Mouse (Mus musculus) heart, embryonic 16.5 days (tissue): Measurements from ENCODE around the gene Cbr1. TPM values are rescaled to one million over a fixed set of nuclear protein-coding genes. Genes with fewer than 3 reads are reported as not detected.

ENCODE experiments used
- ATAC-seq: fragments of 200-750 bp; cut with Nextera tagmentation; replicated peaks from 2 replicates; pipeline ENCODE4 v1.8.0; 2017; ENCODE audit warnings: moderate number of reproducible peaks; ENCODE audit not compliant: insufficient read depth, low FRiP score; ENCODE audit errors: extremely low read depth
- H3K27ac ChIP-seq: fragments of 300-500 bp; sonication (generic); 2 replicates; pipeline ENCODE4 v1.5.1; 2014; ENCODE audit warnings: mild to moderate bottlenecking, low read length, control low read depth, moderate library complexity
- H3K27me3 ChIP-seq: fragments of 300-500 bp; sonication (generic); 2 replicates; pipeline ENCODE4 v1.6.1; 2014; ENCODE audit warnings: low read length, mixed read lengths; ENCODE audit not compliant: control insufficient read depth, insufficient read depth
- H3K36me3 ChIP-seq: fragments of 300-500 bp; sonication (generic); 2 replicates; pipeline ENCODE4 v1.6.1; 2014; ENCODE audit not compliant: control insufficient read depth, insufficient read depth
- H3K4me1 ChIP-seq: fragments of 300-500 bp; sonication (generic); 2 replicates; pipeline ENCODE4 v1.6.1; 2014; ENCODE audit warnings: low read length, mixed read lengths; ENCODE audit not compliant: control insufficient read depth, insufficient read depth
- H3K4me2 ChIP-seq: fragments of 300-500 bp; sonication (generic); 2 replicates; pipeline ENCODE4 v1.6.1; 2014; ENCODE audit warnings: low read depth, mild to moderate bottlenecking, control low read depth, low read length
- H3K4me3 ChIP-seq: fragments of 300-500 bp; sonication (generic); 2 replicates; pipeline ENCODE4 v1.5.1; 2014; ENCODE audit warnings: mild to moderate bottlenecking, control low read depth, low read length
- H3K9ac ChIP-seq: fragments of 300-500 bp; sonication (generic); 2 replicates; pipeline ENCODE4 v1.6.1; 2014; ENCODE audit warnings: low read length, control low read depth
- H3K9me3 ChIP-seq: fragments of 300-500 bp; sonication (generic); replicated peaks from 2 replicates; pipeline ENCODE4 v1.6.1; 2016; ENCODE audit warnings: low read length; ENCODE audit not compliant: control insufficient read depth
- WGBS: fragments of 180-500 bp; shearing (Covaris S2); extraction: QIAGEN DNeasy Blood & Tissue Kit; methylation state at CpG from one replicate; pipeline ENCODE4 v1.1.7; 2014; 5-methylcytosine and 5-hydroxymethylcytosine counted together
- polyA plus RNA-seq: library from polyadenylated mRNA; unstranded; fragments of >200 nt; fragmentation: Nextera tagmentation; extraction: Ambion mirVana; gene quantifications from 2 replicates; pipeline ENCODE4 v1.2.1, GENCODE M21; 2015

Cbr1 gene
- polyA plus RNA-seq, 1 experiment from 2014 or later, result 60.2 TPM

DNA sequence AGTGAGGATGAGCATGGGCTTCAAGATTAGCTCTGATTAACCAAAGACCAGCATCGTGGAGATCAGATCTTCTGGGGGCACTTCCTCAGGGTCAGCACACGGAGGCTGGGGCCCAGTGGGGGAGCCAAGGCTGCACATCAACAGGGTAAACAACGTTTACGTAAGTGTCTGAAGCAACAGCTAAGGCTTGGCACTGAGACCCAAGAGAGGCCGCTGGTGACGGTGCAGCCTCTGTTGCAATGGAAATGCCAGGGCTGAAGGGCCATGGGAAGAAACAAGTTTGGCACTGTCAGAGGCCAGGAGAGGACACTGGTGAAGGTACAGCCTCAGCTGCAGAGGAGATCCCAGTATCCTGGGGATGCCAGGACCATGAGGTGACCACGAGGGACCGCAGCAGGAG is 12.2 kb upstream of the Cbr1 start:
- no peaks in the 10 kb centered on the region for H3K27me3 ChIP-seq
- H3K4me2 ChIP-seq, result no peak overlapping the region
- H3K36me3 ChIP-seq, result peaks cover 29% of the 10 kb centered on the region
- H3K9ac ChIP-seq, result no peak overlapping the region
- no peak overlapping the region for H3K4me3 ChIP-seq
- no peak overlapping the region for H3K27ac ChIP-seq
- ATAC-seq, result no peak
- no peaks in the 10 kb centered on the region for H3K9me3 ChIP-seq
- no peaks in the 10 kb centered on the region for H3K4me1 ChIP-seq
- 89% methylated on average over 8 of the region's 8 CpGs for WGBS

DNA sequence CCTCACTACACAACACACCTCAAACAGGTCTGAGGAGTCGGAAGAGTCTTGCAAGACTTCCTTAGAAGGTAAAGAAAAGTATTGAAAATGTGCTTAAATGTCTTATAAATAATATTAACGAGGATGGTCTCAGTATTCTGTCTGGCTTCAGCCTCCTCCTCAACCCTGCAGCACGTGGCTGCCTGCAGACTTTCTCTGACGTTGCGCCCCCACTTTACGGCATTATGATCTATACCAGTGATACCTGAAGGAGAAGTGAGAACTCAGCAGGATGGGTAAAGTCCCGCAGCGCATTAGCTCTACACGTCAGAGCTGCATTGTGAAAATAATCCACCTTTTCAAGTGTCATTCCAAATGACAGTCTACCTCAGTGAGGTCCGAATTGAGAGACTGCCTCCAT is 11.2 kb upstream of the Cbr1 start:
- Histone ChIP-seq H3K4me1 (no peaks in the 10 kb centered on the region), H3K27me3 (no peaks in the 10 kb centered on the region), H3K9me3 (no peaks in the 10 kb centered on the region), H3K9ac (no peak overlapping the region), H3K27ac (no peak overlapping the region), H3K4me3 (no peak overlapping the region), H3K4me2 (no peak overlapping the region), H3K36me3 (peaks cover 30% of the 10 kb centered on the region)
- 92% methylated on average over 10 of the region's 10 CpGs for WGBS
- no peak for ATAC-seq

DNA sequence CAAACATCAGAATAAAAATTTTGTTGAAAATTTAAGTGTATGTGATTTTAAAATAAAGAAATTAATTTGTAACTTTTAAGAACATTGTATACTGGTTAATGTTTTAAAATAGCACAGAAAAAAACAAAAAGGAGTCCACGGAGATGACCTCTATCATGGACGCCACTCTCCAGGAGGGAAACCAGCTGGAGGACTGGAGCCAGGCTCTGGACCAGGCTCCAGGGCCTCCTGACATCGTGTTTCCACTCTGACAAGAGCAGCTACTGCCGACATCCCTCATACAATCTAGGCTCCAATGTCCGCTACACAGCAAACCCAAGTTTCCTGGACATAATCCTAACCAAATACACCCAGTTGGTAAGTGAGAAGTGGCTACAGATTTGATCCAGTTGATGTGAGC is 9.9 kb upstream of the Cbr1 start:
- WGBS, result 78% methylated on average over 5 of the region's 5 CpGs
- Histone ChIP-seq H3K9ac (no peak overlapping the region), H3K9me3 (no peaks in the 10 kb centered on the region), H3K27me3 (no peaks in the 10 kb centered on the region), H3K4me3 (no peak overlapping the region), H3K36me3 (peaks cover 20% of the 10 kb centered on the region), H3K4me1 (no peaks in the 10 kb centered on the region), H3K27ac (no peak overlapping the region), H3K4me2 (no peak overlapping the region)
- no peak for ATAC-seq

DNA sequence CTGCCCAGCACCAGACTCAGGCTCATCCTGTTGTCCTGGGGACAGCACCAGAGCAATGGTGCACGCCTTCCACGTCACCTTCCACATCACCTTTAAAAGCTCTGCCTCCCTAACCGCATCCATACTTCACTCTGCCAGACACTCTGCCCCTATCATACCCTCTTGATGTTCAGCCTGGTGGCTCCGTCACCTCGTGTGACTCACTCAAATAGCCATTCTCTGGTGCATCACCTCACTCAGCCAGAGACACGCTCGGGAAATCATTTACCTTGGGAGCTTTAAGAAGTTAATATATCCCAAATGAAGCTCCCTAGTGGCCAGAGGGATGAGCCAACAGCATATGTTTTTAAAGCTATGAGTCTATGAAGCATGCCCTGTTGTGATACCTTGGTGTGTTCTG is 8.8 kb upstream of the Cbr1 start:
- Histone ChIP-seq H3K4me1 (no peaks in the 10 kb centered on the region), H3K27me3 (no peaks in the 10 kb centered on the region), H3K4me2 (no peak overlapping the region), H3K36me3 (peaks cover 19% of the 10 kb centered on the region), H3K9me3 (no peaks in the 10 kb centered on the region), H3K4me3 (no peak overlapping the region), H3K27ac (no peak overlapping the region), H3K9ac (no peak overlapping the region)
- no peak for ATAC-seq
- 80% methylated on average over 7 of the region's 7 CpGs for WGBS

DNA sequence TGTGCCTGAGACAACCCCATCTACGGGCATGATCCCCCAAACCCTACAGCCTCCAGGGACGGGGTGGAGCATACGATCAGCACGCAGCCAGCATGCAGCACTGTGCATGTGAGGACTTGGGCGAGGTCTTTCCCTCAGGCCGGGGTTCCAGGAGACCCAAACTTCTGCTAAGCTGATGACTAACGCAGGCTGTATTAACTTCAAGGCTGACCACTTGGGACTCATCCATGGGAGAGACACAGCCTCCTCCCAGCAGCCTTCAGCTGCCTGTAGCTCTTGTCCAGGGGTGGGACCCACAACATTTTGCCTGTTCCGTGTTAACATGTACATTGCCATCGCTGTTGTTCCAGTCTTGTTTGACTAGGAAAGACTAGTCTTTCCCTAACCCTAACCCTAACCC is 8.1 kb upstream of the Cbr1 start:
- Histone ChIP-seq H3K4me2 (no peak overlapping the region), H3K27me3 (no peaks in the 10 kb centered on the region), H3K27ac (no peak overlapping the region), H3K4me3 (no peak overlapping the region), H3K4me1 (no peaks in the 10 kb centered on the region), H3K36me3 (peaks cover 19% of the 10 kb centered on the region), H3K9me3 (no peaks in the 10 kb centered on the region), H3K9ac (no peak overlapping the region)
- WGBS, result 88% methylated on average over 9 of the region's 9 CpGs
- no peak for ATAC-seq

DNA sequence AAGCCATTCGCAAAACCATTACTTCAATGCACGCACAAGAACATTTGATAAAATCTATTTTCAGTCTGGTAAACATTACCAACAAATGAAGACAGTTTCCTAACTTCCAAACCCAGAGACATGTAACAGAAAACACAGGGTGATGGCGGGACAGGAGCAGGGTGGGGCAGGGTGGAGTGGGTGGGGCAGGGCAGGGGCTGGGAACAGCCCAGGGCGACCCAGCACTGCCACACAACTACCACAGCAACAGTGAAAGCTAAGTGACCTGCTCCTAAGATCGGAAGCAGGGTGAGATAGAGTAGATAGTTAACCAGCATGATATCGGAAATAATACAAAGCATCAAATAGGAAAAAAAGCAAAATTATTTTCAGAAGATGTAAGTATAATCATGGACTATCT is 6.2 kb upstream of the Cbr1 start:
- Histone ChIP-seq H3K27me3 (no peaks in the 10 kb centered on the region), H3K9ac (no peak overlapping the region), H3K27ac (no peak overlapping the region), H3K4me3 (no peak overlapping the region), H3K36me3 (peaks cover 12% of the 10 kb centered on the region), H3K9me3 (no peaks in the 10 kb centered on the region), H3K4me2 (no peak overlapping the region), H3K4me1 (peaks cover 4% of the 10 kb centered on the region)
- ATAC-seq, result no peak
- 86% methylated on average over 6 of the region's 6 CpGs for WGBS

DNA sequence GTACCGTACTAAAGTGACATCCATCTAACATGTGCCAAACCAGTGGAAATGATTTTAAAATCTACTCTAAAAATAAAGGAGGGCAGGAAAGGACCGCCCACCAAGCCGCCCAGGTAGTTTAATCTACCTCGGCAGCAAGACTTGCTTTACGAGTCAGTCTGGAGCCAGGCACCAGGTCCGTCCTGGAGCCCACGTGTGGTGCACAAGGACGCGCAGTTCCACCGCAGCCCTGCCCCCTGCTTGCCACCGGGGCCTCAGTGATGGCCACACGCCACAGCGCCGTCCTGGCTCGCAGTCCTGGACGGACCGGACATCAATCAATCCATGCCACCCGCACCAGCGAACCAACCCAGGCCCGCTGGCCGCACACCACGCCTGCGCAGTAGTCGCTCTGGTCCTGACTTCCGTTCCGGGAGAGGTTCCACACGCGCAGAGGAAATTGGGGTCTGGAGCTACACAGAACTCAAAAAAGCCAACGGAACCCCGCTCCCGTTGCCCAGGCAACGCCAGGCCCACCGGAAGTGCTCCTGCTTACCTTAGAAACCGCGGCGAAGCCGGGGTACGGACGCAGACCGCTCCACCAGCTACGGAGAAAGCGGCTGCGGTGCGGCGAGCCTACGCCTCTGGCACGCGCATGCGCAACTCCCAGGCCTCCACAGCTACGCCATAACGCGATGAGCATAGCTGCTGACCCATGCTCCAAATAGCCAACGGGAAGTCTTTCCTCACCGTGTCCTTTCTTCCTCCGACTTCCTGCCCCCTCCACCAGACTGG is 2.0 kb upstream of the Cbr1 start, which contains the start of gene Setd4:
TSS of gene Setd4 (minus strand) at position 625 of the 774 bp plus-strand sequence.
- Histone ChIP-seq H3K27me3 (no peaks in the 10 kb centered on the region), H3K27ac (peak within 1 kb of the TSS; percentile 91), H3K4me1 (peaks cover 9% of the 10 kb centered on the region), H3K4me3 (peak within 1 kb of the TSS; percentile 78), H3K36me3 (no peaks in the 10 kb centered on the region; the same call in 1 of the 2 replicates), H3K9me3 (no peaks in the 10 kb centered on the region), H3K4me2 (peak within 1 kb of the TSS; percentile 96), H3K9ac (peak within 1 kb of the TSS; percentile 85)
- ATAC-seq, result peak; percentile 88
- 1% methylated on average over 55 of the region's 55 CpGs for WGBS

DNA sequence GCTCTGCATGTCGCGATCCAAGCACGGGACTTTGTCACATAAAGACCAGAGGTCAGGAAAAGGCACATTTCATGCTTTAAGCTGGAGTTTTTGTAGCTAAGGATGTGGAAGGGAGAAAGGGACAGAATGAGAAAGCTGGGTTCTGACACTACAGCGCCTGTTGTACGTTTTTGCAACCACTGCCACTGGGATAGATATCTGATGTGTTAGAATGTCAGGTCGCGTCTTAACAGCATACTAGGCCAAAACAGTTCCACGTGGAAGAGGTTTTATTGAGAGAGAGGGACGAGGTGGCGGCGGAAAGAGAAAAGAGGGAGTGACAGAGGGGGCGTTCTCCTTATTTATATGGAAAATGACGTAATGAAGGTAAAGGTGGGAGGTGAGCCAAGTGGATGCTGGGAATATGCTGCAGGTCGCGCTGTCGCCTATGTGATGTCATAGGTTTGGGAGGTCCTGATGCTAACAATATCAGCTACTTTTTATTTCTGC is 1.1 kb upstream of the Cbr1 start:
- Histone ChIP-seq H3K4me2 (peak overlapping the region; percentile 96), H3K4me3 (peak overlapping the region; percentile 78), H3K27ac (peak overlapping the region; percentile 91; the same call in 1 of the 2 replicates), H3K4me1 (peaks cover 9% of the 10 kb centered on the region), H3K9ac (peak overlapping the region; percentile 85), H3K27me3 (no peaks in the 10 kb centered on the region), H3K36me3 (no peaks in the 10 kb centered on the region), H3K9me3 (no peaks in the 10 kb centered on the region)
- WGBS, result 5% methylated on average over 16 of the region's 16 CpGs
- no peak for ATAC-seq

DNA sequence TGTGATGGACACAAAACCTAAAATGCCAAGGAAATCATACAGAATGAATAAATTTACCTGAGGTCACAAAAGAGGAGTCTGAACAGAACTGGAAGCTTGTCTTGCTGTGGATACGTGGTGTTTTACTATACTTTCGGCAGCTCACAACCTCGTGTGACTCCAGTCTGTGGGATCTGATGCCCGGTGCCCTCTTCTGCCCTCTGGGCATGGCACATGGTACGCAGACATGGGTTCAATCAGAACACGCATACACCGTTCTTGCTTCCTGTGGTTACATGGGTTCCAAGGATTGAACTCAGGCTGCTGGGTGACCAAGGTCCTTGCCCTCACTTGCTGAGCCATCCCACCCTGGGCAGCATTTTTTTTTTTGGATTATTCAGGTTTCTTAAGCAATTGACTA is 493 bp downstream of the Cbr1 start:
- no peaks in the 10 kb centered on the region for H3K27me3 ChIP-seq
- no peak overlapping the region for H3K27ac ChIP-seq
- no peak overlapping the region for H3K4me3 ChIP-seq
- H3K4me2 ChIP-seq, result no peak overlapping the region
- H3K36me3 ChIP-seq, result peaks cover 3% of the 10 kb centered on the region; the same call in 1 of the 2 replicates
- WGBS, result 84% methylated on average over 7 of the region's 7 CpGs
- H3K9me3 ChIP-seq, result no peaks in the 10 kb centered on the region
- no peak for ATAC-seq
- no peak overlapping the region for H3K9ac ChIP-seq
- peaks cover 9% of the 10 kb centered on the region for H3K4me1 ChIP-seq
